Mouse (Mus musculus) megakaryocyte-erythroid progenitor cell, adult 5-6 weeks (primary cell): ENCODE measurements around the gene Eml6. TPM values are rescaled to one million over a fixed set of nuclear protein-coding genes. Genes with fewer than 3 reads are reported as not detected.
"Not testable (repeated sequence)": the region's sequence is repeated elsewhere in the genome, so short reads cannot be mapped to it uniquely, and the experiment has no call there.

Source experiments
- ATAC-seq: replicated peaks from 2 replicates; pipeline ENCODE4 v1.8.0; 2016; ENCODE audit warnings: mild to moderate bottlenecking, inconsistent platforms; ENCODE audit not compliant: severe bottlenecking, poor library complexity, low FRiP score, low TSS enrichment
- total RNA-seq, 2 experiments: library from RNA; stranded (forward) in 1 of 2; stranded (reverse) in 1 of 2; fragments of 200-1000, 215-1000 nt in 1 of 2; fragments of >200 nt in 1 of 2; fragmentation: Nextera tagmentation in 1 of 2; gene quantifications; 2 replicates each; pipeline ENCODE4 v1.2.3; 2014 to 2017

The Eml6 gene
- total RNA-seq (2014; fragmentation: Nextera tagmentation) (0.09 and 2.8 TPM in 2 replicates), total RNA-seq (2017) (1.6 and 1.8 TPM in 2 replicates)

GRCm38 (mm10) chr11:30025835-30026472, at the start of gene Eml6:
Gene Eml6, minus strand, starts transcription at chr11:30026033.
- ATAC-seq = peak; percentile 98

GRCm38 (mm10) chr11:30057299-30057698, 31.5 kb upstream of the Eml6 start:
- peak; percentile 74 for ATAC-seq

- no peak for ATAC-seq
Measured at GRCm38 (mm10) chr11:30025144-30025543, 689 bp downstream of the Eml6 start.

- ATAC-seq = peak; percentile 11; the same call in 1 of the 2 replicates
Measured at GRCm38 (mm10) chr11:30024261-30025071, 1.4 kb downstream of the Eml6 start.

GRCm38 (mm10) chr11:29986257-29986656, 39.6 kb downstream of the Eml6 start:
- no peak for ATAC-seq

- no peak for ATAC-seq
Measured at GRCm38 (mm10) chr11:29968874-29969273, 57.0 kb downstream of the Eml6 start.

GRCm38 (mm10) chr11:29959366-29959765, 66.5 kb downstream of the Eml6 start:
- no peak for ATAC-seq

GRCm38 (mm10) chr11:29944661-29945060, 81.2 kb downstream of the Eml6 start:
- no peak for ATAC-seq

- ATAC-seq = no peak
Measured at GRCm38 (mm10) chr11:29924332-29924731, 101.5 kb downstream of the Eml6 start.

GRCm38 (mm10) chr11:29923851-29924250, 102.0 kb downstream of the Eml6 start:
- no peak for ATAC-seq

GRCm38 (mm10) chr11:29913180-29913579, 112.7 kb downstream of the Eml6 start:
- no peak for ATAC-seq

GRCm38 (mm10) chr11:29909330-29909729, 116.5 kb downstream of the Eml6 start:
- no peak for ATAC-seq

- ATAC-seq = peak; percentile 92
Measured at GRCm38 (mm10) chr11:29885160-29885559, 140.7 kb downstream of the Eml6 start.

- ATAC-seq = no peak
Measured at GRCm38 (mm10) chr11:29884355-29884754, 141.5 kb downstream of the Eml6 start.

- no peak for ATAC-seq
Measured at GRCm38 (mm10) chr11:29883024-29883423, 142.8 kb downstream of the Eml6 start.

GRCm38 (mm10) chr11:29879641-29880040, 146.2 kb downstream of the Eml6 start:
- ATAC-seq = no peak

GRCm38 (mm10) chr11:29877981-29878380, 147.9 kb downstream of the Eml6 start:
- ATAC-seq = no peak

- no peak for ATAC-seq
Measured at GRCm38 (mm10) chr11:29877280-29877679, 148.6 kb downstream of the Eml6 start.

GRCm38 (mm10) chr11:29874781-29875180, 151.1 kb downstream of the Eml6 start:
- ATAC-seq = not testable (repeated sequence)

- no peak for ATAC-seq
Measured at GRCm38 (mm10) chr11:29870174-29870573, 155.7 kb downstream of the Eml6 start.

- no peak for ATAC-seq
Measured at GRCm38 (mm10) chr11:29864269-29864668, 161.6 kb downstream of the Eml6 start.
